ENCODE assay signal across 17 mouse cellular contexts in genomic region chr9:115936350-115936749, GRCm38 (mm10). TPM values are rescaled to one million over a fixed set of nuclear protein-coding genes. Genes with fewer than 3 reads are reported as not detected.
"Had no signal": no experiment of that assay in that cellular context is flagged by ENCODE, and none has a peak within 500 bp of the region (broad histone marks: within the 10 kb centered on the region; RNA-seq: fewer than 3 reads in every experiment).

No protein-coding gene starts in this region.

- DNase-seq: gastrocnemius, postnatal 25 days; heart, adult 11 months; heart, adult 2 months; heart, postnatal 14 days; heart, postnatal 36 days; kidney, adult 18-20 months; kidney, adult 8-10 months; kidney, postnatal 10 days; kidney, postnatal 25 days; kidney, postnatal 4 days; layer of hippocampus, postnatal 36 days; liver; liver, embryonic 13.5 days had no signal

- ATAC-seq: hindbrain, embryonic 16.5 days; inflammation-experienced regulatory T-cells, adult 6 months; intestine, embryonic 15.5 days; intestine, postnatal 0 days had no signal

RNA-seq across cellular contexts. Expression of gene Gadl1, which starts 27.1 kb away (rescaled TPM):
- total RNA-seq: heart, adult 2 months; heart, postnatal 36 days had no signal
